Comparison of ENCODE assay signal across 15 mouse cellular contexts in genomic region chr17:27123813-27124375, GRCm38 (mm10). TPM values are rescaled to one million over a fixed set of nuclear protein-coding genes. Genes with fewer than 3 reads are reported as not detected.
A peak's percentile ranks its signal among the peaks of the same experiment; 100 is the strongest.
DNase-seq lines count a peak whose midpoint lies in the region; ATAC-seq lines count a peak whose summit lies in the region.
"Had no signal": no experiment of that assay in that cellular context is flagged by ENCODE, and none has a peak within 500 bp of the region (broad histone marks: within the 10 kb centered on the region; RNA-seq: fewer than 3 reads in every experiment).

No protein-coding gene starts in this region.

- H3K4me1 ChIP-seq in heart, embryonic 10.5 days: peaks cover 41% of the 10 kb centered on the region
- no peaks in the 10 kb centered on the region for H3K4me1 ChIP-seq in brown adipose tissue, adult 24 weeks (ENCODE audit: control insufficient read depth, insufficient read depth, insufficient read length, low read length)
- peaks cover 54% of the 10 kb centered on the region for H3K4me1 ChIP-seq in liver, embryonic 12.5 days

- H3K9me3 ChIP-seq in heart, embryonic 10.5 days: no peaks in the 10 kb centered on the region
- H3K9me3 ChIP-seq in liver, embryonic 12.5 days (replicated peaks): no peaks in the 10 kb centered on the region
- H3K9me3 ChIP-seq: G1E; limb, embryonic 12.5 days had no signal

- 86% methylated on average over 7 of the region's 7 CpGs for WGBS in heart, embryonic 10.5 days
- WGBS in liver, embryonic 12.5 days (ENCODE audit: insufficient replicate concordance): 81% methylated on average over 7 of the region's 7 CpGs

- H3K4me2 ChIP-seq in liver, embryonic 12.5 days: no peak overlapping the region
- H3K4me2 ChIP-seq: heart, embryonic 11.5 days; limb, embryonic 12.5 days had no signal

- H3K27me3 ChIP-seq in heart, embryonic 10.5 days (ENCODE audit: insufficient read depth, poor library complexity, severe bottlenecking): peaks cover 9% of the 10 kb centered on the region; the same call in 1 of the 2 replicates
- H3K27me3 ChIP-seq in liver, embryonic 12.5 days (replicated peaks): no peaks in the 10 kb centered on the region
- H3K27me3 ChIP-seq: limb, embryonic 12.5 days had no signal

- peaks cover 46% of the 10 kb centered on the region for H3K36me3 ChIP-seq in heart, embryonic 10.5 days
- peaks cover 63% of the 10 kb centered on the region for H3K36me3 ChIP-seq in liver, embryonic 12.5 days

- no peak overlapping the region for H3K4me3 ChIP-seq in heart, embryonic 10.5 days
- H3K4me3 ChIP-seq in brown adipose tissue, adult 24 weeks (ENCODE audit: insufficient read depth, low read depth, low read length): no peak overlapping the region
- H3K4me3 ChIP-seq in liver, embryonic 12.5 days: no peak overlapping the region
- H3K4me3 ChIP-seq: limb, embryonic 12.5 days had no signal

- DNase-seq in heart, embryonic 10.5 days (ENCODE audit: low spot score): no peak
- DNase-seq in heart, postnatal 14 days: no peak
- peak; percentile 41 for DNase-seq in kidney, postnatal 10 days
- DNase-seq in kidney, adult 11 months: no peak
- no peak for DNase-seq in right cerebral cortex, postnatal 4 days
- DNase-seq in right cerebral cortex, postnatal 36 days (ENCODE audit: low spot score in 2 of 2): no peak
- DNase-seq: gastrocnemius, postnatal 10 days; midbrain, embryonic 14.5 days; retina, postnatal 1 day had no signal

- no peak overlapping the region for H3K9ac ChIP-seq in liver, embryonic 12.5 days
- H3K9ac ChIP-seq: limb, embryonic 12.5 days had no signal

- intact Hi-C loops in heart, postnatal 14 days (cut with DNase I): loop anchor here (2.0 to 10.0 kb wide), 2 partner anchors 91 to 189 kb away; partner anchors contain the start of genes Cuta and Phf1

- 0 out of 2 replicates have a peak overlapping the region, but pooled peaks have one; percentile 24 for H3K27ac ChIP-seq in heart, embryonic 10.5 days
- peak overlapping the region; percentile 55; the same call in 1 of the 2 replicates for H3K27ac ChIP-seq in brown adipose tissue, adult 24 weeks (replicated peaks; ENCODE audit: low read depth, low read length)
- peak overlapping the region; percentile 13 for H3K27ac ChIP-seq in liver, embryonic 12.5 days
- H3K27ac ChIP-seq: limb, embryonic 12.5 days had no signal

- ATAC-seq in liver, embryonic 12.5 days: peak; percentile 48

RNA-seq across cellular contexts. Expression of gene Uqcc2, which starts 9.8 kb away (rescaled TPM):
- 393 and 440 TPM in 2 replicates for polyA plus RNA-seq in heart, embryonic 10.5 days (2016; fragmentation: Nextera tagmentation; extraction: Ambion mirVana)
- total RNA-seq in heart, postnatal 14 days (2021): 100 to 1,000 TPM; 270 to 283 TPM
- 311 and 350 TPM in 2 replicates for polyA plus RNA-seq in brown adipose tissue, adult 24 weeks (2012; ENCODE audit: insufficient read depth, insufficient read length, missing spikeins)
- 254 and 262 TPM in 2 replicates for polyA plus RNA-seq in liver, embryonic 12.5 days (2016; fragmentation: Nextera tagmentation; extraction: Ambion mirVana)

RNA-seq across cellular contexts. Expression of gene Ip6k3, which starts 43.7 kb away (rescaled TPM):
- polyA plus RNA-seq in heart, embryonic 10.5 days (2016; fragmentation: Nextera tagmentation; extraction: Ambion mirVana): 0.05 and 0.10 TPM in 2 replicates
- 10 to 100 TPM in 1 of 2 experiments, 1 to 10 TPM in 1; 8.9 to 10.7 TPM for total RNA-seq in heart, postnatal 14 days (2021)
- polyA plus RNA-seq in brown adipose tissue, adult 24 weeks (2012; ENCODE audit: insufficient read depth, insufficient read length, missing spikeins): 0.44 TPM in 1 of 2 replicates, not detected in the other
- polyA plus RNA-seq in liver, embryonic 12.5 days (2016; fragmentation: Nextera tagmentation; extraction: Ambion mirVana): 0.13 TPM in 1 of 2 replicates, not detected in the other
- total RNA-seq: hematopoietic stem cell, adult 5-6 weeks had no signal
- polyA plus RNA-seq: G1E had no signal
